Mouse (Mus musculus): ENCODE data around the gene Bcas3. TPM values are rescaled to one million over a fixed set of nuclear protein-coding genes. Genes with fewer than 3 reads are reported as not detected.

Bcas3 gene
- polyA plus RNA-seq, 1 experiment from 2014 or later = 19.1 TPM

- Histone ChIP-seq H3K4me2 (ENCODE audit: low read depth, low read length) (no peak overlapping the region), H3K4me3 (ENCODE audit: low read depth, low read length) (no peak overlapping the region), H3K9me3 (replicated peaks; ENCODE audit: control insufficient read depth, low read length) (no peaks in the 10 kb centered on the region), H3K27me3 (ENCODE audit: control insufficient read depth, insufficient read depth, low read depth, low read length) (no peaks in the 10 kb centered on the region), H3K9ac (ENCODE audit: low read depth, low read length) (no peak overlapping the region), H3K36me3 (ENCODE audit: control insufficient read depth, insufficient read depth) (no peaks in the 10 kb centered on the region), H3K4me1 (ENCODE audit: control insufficient read depth, low read depth, low read length) (peaks cover 20% of the 10 kb centered on the region), H3K27ac (ENCODE audit: low read length) (no peak overlapping the region)
- ATAC-seq (ENCODE audit: low read depth) = no peak
- 61% methylated on average over 4 of the region's 4 CpGs for WGBS (ENCODE audit: insufficient replicate concordance)
Measured at GRCm38 (mm10) chr11:85643025-85643424, 290.1 kb downstream of the Bcas3 start.

GRCm38 (mm10) chr11:85643479-85644000 is 290.6 kb downstream of the Bcas3 start:
- no peaks in the 10 kb centered on the region for H3K27me3 ChIP-seq (ENCODE audit: control insufficient read depth, insufficient read depth, low read depth, low read length)
- H3K27ac ChIP-seq (ENCODE audit: low read length) = no peak overlapping the region; the same call in 1 of the 2 replicates
- ATAC-seq (ENCODE audit: low read depth) = no peak
- no peak overlapping the region for H3K9ac ChIP-seq (ENCODE audit: low read depth, low read length)
- H3K4me1 ChIP-seq (ENCODE audit: control insufficient read depth, low read depth, low read length) = peaks cover 20% of the 10 kb centered on the region
- no peaks in the 10 kb centered on the region for H3K9me3 ChIP-seq (replicated peaks; ENCODE audit: control insufficient read depth, low read length)
- 65% methylated on average over 10 of the region's 10 CpGs for WGBS (ENCODE audit: insufficient replicate concordance)
- H3K4me2 ChIP-seq (ENCODE audit: low read depth, low read length) = peak overlapping the region; percentile 44; the same call in 1 of the 2 replicates
- H3K4me3 ChIP-seq (ENCODE audit: low read depth, low read length) = no peak overlapping the region
- H3K36me3 ChIP-seq (ENCODE audit: control insufficient read depth, insufficient read depth) = no peaks in the 10 kb centered on the region

GRCm38 (mm10) chr11:85644027-85644747 is 291.2 kb downstream of the Bcas3 start:
- Histone ChIP-seq H3K9me3 (replicated peaks; ENCODE audit: control insufficient read depth, low read length) (no peaks in the 10 kb centered on the region), H3K4me2 (ENCODE audit: low read depth, low read length) (peak overlapping the region; percentile 44), H3K27me3 (ENCODE audit: control insufficient read depth, insufficient read depth, low read depth, low read length) (no peaks in the 10 kb centered on the region), H3K36me3 (ENCODE audit: control insufficient read depth, insufficient read depth) (no peaks in the 10 kb centered on the region), H3K27ac (ENCODE audit: low read length) (no peak overlapping the region; the same call in 1 of the 2 replicates), H3K4me3 (ENCODE audit: low read depth, low read length) (no peak overlapping the region), H3K4me1 (ENCODE audit: control insufficient read depth, low read depth, low read length) (peaks cover 20% of the 10 kb centered on the region), H3K9ac (ENCODE audit: low read depth, low read length) (no peak overlapping the region)
- peak; percentile 68; the same call in 1 of the 2 replicates for ATAC-seq (ENCODE audit: low read depth)
- WGBS (ENCODE audit: insufficient replicate concordance) = 21% methylated on average over 12 of the region's 12 CpGs

- 36% methylated on average over 6 of the region's 6 CpGs for WGBS (ENCODE audit: insufficient replicate concordance)
- H3K4me1 ChIP-seq (ENCODE audit: control insufficient read depth, low read depth, low read length) = peaks cover 20% of the 10 kb centered on the region
- H3K27me3 ChIP-seq (ENCODE audit: control insufficient read depth, insufficient read depth, low read depth, low read length) = no peaks in the 10 kb centered on the region
- ATAC-seq (ENCODE audit: low read depth) = peak; percentile 66
- H3K27ac ChIP-seq (ENCODE audit: low read length) = no peak overlapping the region
- peak overlapping the region; percentile 44 for H3K4me2 ChIP-seq (ENCODE audit: low read depth, low read length)
- no peaks in the 10 kb centered on the region for H3K36me3 ChIP-seq (ENCODE audit: control insufficient read depth, insufficient read depth)
- H3K4me3 ChIP-seq (ENCODE audit: low read depth, low read length) = no peak overlapping the region
- H3K9me3 ChIP-seq (replicated peaks; ENCODE audit: control insufficient read depth, low read length) = no peaks in the 10 kb centered on the region
- H3K9ac ChIP-seq (ENCODE audit: low read depth, low read length) = no peak overlapping the region
Measured at GRCm38 (mm10) chr11:85644748-85645060, 291.7 kb downstream of the Bcas3 start.

- Histone ChIP-seq H3K4me1 (ENCODE audit: control insufficient read depth, low read depth, low read length) (peaks cover 20% of the 10 kb centered on the region), H3K27me3 (ENCODE audit: control insufficient read depth, insufficient read depth, low read depth, low read length) (no peaks in the 10 kb centered on the region), H3K27ac (ENCODE audit: low read length) (no peak overlapping the region), H3K4me3 (ENCODE audit: low read depth, low read length) (no peak overlapping the region), H3K4me2 (ENCODE audit: low read depth, low read length) (no peak overlapping the region), H3K9ac (ENCODE audit: low read depth, low read length) (no peak overlapping the region), H3K9me3 (replicated peaks; ENCODE audit: control insufficient read depth, low read length) (no peaks in the 10 kb centered on the region), H3K36me3 (ENCODE audit: control insufficient read depth, insufficient read depth) (no peaks in the 10 kb centered on the region)
- no peak for ATAC-seq (ENCODE audit: low read depth)
- 65% methylated on average over 7 of the region's 7 CpGs for WGBS (ENCODE audit: insufficient replicate concordance)
Measured at GRCm38 (mm10) chr11:85645152-85645835, 292.3 kb downstream of the Bcas3 start.

GRCm38 (mm10) chr11:85648893-85649292 is 295.9 kb downstream of the Bcas3 start:
- Histone ChIP-seq H3K27ac (ENCODE audit: low read length) (no peak overlapping the region), H3K9ac (ENCODE audit: low read depth, low read length) (no peak overlapping the region), H3K27me3 (ENCODE audit: control insufficient read depth, insufficient read depth, low read depth, low read length) (no peaks in the 10 kb centered on the region), H3K4me1 (ENCODE audit: control insufficient read depth, low read depth, low read length) (peaks cover 14% of the 10 kb centered on the region), H3K9me3 (replicated peaks; ENCODE audit: control insufficient read depth, low read length) (no peaks in the 10 kb centered on the region), H3K36me3 (ENCODE audit: control insufficient read depth, insufficient read depth) (no peaks in the 10 kb centered on the region), H3K4me2 (ENCODE audit: low read depth, low read length) (no peak overlapping the region), H3K4me3 (ENCODE audit: low read depth, low read length) (no peak overlapping the region)
- 51% methylated on average over 3 of the region's 3 CpGs for WGBS (ENCODE audit: insufficient replicate concordance)
- ATAC-seq (ENCODE audit: low read depth) = no peak

- no peaks in the 10 kb centered on the region for H3K27me3 ChIP-seq (ENCODE audit: control insufficient read depth, insufficient read depth, low read depth, low read length)
- H3K9ac ChIP-seq (ENCODE audit: low read depth, low read length) = no peak overlapping the region
- no peak overlapping the region for H3K4me3 ChIP-seq (ENCODE audit: low read depth, low read length)
- H3K4me1 ChIP-seq (ENCODE audit: control insufficient read depth, low read depth, low read length) = peaks cover 10% of the 10 kb centered on the region
- H3K9me3 ChIP-seq (replicated peaks; ENCODE audit: control insufficient read depth, low read length) = no peaks in the 10 kb centered on the region
- no peak overlapping the region for H3K27ac ChIP-seq (ENCODE audit: low read length)
- 82% methylated on average over 9 of the region's 9 CpGs for WGBS (ENCODE audit: insufficient replicate concordance)
- ATAC-seq (ENCODE audit: low read depth) = no peak
- no peaks in the 10 kb centered on the region for H3K36me3 ChIP-seq (ENCODE audit: control insufficient read depth, insufficient read depth)
- H3K4me2 ChIP-seq (ENCODE audit: low read depth, low read length) = no peak overlapping the region
Measured at GRCm38 (mm10) chr11:85649373-85649772, 296.4 kb downstream of the Bcas3 start.

GRCm38 (mm10) chr11:85657471-85657870 is 304.5 kb downstream of the Bcas3 start:
- Histone ChIP-seq H3K9ac (ENCODE audit: low read depth, low read length) (no peak overlapping the region), H3K27me3 (ENCODE audit: control insufficient read depth, insufficient read depth, low read depth, low read length) (no peaks in the 10 kb centered on the region), H3K4me1 (ENCODE audit: control insufficient read depth, low read depth, low read length) (no peaks in the 10 kb centered on the region), H3K9me3 (replicated peaks; ENCODE audit: control insufficient read depth, low read length) (no peaks in the 10 kb centered on the region), H3K4me3 (ENCODE audit: low read depth, low read length) (no peak overlapping the region), H3K27ac (ENCODE audit: low read length) (no peak overlapping the region), H3K4me2 (ENCODE audit: low read depth, low read length) (no peak overlapping the region), H3K36me3 (ENCODE audit: control insufficient read depth, insufficient read depth) (no peaks in the 10 kb centered on the region)
- WGBS (ENCODE audit: insufficient replicate concordance) = 67% methylated on average over 4 of the region's 4 CpGs
- ATAC-seq (ENCODE audit: low read depth) = no peak

- WGBS (ENCODE audit: insufficient replicate concordance) = 37% methylated on average over 4 of the region's 4 CpGs
- H3K27me3 ChIP-seq (ENCODE audit: control insufficient read depth, insufficient read depth, low read depth, low read length) = no peaks in the 10 kb centered on the region
- no peak for ATAC-seq (ENCODE audit: low read depth)
Measured at GRCm38 (mm10) chr11:85660304-85660703, 307.3 kb downstream of the Bcas3 start.

More at GRCm38 (mm10) chr11:85660304-85660703, 307.3 kb downstream of the Bcas3 start:
- H3K9ac ChIP-seq (ENCODE audit: low read depth, low read length) = no peak overlapping the region
- H3K27ac ChIP-seq (ENCODE audit: low read length) = no peak overlapping the region
- H3K4me2 ChIP-seq (ENCODE audit: low read depth, low read length) = no peak overlapping the region
- H3K9me3 ChIP-seq (replicated peaks; ENCODE audit: control insufficient read depth, low read length) = no peaks in the 10 kb centered on the region
- H3K4me3 ChIP-seq (ENCODE audit: low read depth, low read length) = no peak overlapping the region
- H3K4me1 ChIP-seq (ENCODE audit: control insufficient read depth, low read depth, low read length) = no peaks in the 10 kb centered on the region
- no peaks in the 10 kb centered on the region for H3K36me3 ChIP-seq (ENCODE audit: control insufficient read depth, insufficient read depth)
